Mouse (Mus musculus): Measurements from ENCODE around the gene Htr5a.

DNA sequence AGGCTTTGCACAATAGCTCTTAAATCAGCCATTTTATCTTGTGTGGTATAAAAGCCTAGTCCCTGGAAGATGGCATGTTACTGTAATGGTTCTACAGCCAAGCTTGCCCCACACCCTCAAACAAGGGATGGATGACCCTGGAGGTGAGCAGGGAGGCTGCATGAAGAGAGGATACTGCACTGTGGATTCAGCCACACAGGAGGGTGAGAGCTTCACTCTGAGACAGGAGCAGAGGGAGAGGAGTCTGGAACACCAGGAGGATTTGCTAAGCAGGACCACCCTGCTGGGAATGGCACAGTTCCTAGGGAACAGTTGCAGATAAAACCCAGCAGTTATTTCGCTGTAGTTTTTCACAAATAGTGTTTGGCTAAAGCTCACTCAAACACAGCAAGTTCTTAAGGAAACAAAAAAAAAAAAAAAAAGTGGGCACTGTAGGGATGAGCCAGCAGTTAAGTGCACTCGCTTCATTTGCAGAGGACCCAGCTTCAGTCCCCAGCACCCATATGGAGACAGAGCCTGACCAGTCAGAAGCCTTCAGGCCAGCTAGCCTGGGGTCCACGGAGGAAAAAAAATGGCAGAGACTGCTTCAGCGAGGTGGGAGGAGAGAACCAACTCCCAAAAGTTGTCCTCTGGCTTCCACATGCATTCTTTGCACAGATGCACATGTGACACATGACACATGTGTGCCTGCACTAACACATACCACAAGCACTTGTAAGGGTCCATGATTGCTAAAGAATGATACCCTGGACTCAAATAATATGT, 33.6 kb downstream of the Htr5a start:
- TF ChIP-seq CTCF (IDR thresholded peaks at IDR 0.05; ENCODE audit: low read depth) (no peak), EP300 (IDR thresholded peaks at IDR 0.05; ENCODE audit: low read depth) (no peak)

Data from liver, embryonic 14.5 days (tissue).